Mouse (Mus musculus): Measurements from ENCODE around the gene Hes2.

The Hes2 gene

DNA sequence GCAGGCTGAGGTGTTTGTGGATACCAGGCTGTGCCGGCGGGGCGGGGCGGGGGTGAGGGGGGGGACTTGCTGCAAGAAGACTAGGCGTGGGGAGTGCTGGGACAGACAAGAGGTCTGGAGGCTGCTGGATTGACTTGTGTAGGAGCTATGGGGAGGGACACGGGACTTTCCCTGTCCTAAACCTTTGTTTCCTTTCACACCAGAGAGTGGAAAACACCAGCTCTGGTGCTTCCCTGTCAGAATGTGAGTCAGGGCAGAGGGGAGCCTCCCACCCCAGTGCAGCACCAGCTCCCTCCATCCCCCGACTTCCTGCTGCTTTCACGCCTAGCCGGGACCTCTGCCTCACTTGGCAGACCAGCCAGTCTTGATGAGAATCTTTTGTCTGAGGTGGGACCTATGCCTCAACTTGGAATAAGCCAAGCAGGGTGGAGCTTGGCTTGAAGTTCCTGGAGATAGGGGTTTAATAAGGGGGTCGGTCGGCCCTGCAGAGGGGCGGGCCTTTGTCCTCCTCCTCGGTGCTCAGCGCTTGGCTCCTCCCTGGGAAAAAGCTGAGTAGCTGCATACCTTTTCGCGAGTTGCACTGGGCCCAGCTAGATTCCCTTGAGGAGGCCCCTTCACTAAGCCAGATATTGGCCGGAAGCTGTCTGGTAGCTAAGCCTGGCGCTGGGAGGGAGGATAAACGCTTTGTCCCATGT lies 27.0 kb downstream of the Hes2 start:
- in situ Hi-C loops (cut with MboI; ENCODE audit: low sequenced_read_pairs): no loop called here

DNA sequence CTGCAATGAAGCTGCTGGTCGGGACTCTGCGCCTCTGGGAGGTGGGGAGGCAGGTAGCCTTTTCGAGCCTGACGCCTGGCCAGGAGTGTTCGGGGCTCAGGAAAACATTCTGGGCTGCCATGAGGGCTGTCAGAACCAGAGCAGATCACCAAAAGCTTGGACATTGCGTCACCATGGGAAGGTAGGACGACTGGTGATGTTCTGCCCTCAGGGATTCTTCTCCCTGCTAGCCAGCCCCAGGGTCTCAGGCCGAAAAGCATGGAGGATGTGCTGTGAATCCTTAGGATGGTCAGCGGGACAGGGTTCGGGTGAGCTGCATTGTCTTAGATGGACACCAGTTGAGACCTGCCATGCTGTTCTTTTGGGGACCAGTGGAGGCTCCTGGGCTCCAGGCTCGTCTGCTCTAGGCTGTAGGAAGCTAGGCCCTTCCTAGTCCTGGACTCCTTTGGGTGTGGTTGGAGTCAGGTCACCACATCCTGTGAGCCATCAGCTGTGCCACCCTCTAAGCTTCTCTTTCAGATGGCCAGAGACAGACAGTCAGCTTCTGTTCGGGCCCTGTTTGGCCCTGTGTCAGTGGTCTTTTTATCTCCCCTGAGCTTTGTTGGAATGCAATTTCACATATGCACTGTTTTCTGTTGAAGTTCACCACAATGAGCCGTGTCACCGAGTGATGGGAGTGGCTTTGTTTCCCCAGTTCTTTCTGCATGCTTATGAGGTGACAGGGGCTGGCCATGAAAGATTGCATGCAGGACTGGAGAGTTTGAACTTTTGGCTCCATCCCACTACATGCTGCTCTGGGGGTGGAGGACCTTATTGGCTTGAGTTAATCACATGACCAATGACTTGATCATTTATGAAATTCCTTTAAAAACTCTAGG lies 27.8 kb downstream of the Hes2 start:
- in situ Hi-C loops (cut with MboI; ENCODE audit: low sequenced_read_pairs): no loop called here

DNA sequence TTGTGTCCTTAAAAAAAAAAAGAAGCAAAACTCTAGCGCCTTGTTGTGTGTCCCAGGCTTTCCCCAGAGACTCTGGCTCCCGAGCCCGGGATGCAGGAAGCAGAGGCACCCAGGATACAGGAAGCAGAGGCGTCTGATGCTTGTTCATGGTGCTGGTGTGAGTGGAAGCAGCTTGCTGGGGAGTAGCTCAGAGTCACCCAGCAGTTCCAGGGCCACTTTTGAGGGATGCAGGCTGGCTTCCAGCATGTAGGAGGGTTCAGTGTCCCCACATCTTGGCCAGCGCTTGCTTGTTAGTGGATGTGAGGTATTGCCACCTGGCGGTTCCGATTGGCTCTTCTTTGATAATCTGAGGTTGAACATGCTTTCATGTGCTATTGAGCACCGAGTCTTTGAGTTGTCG lies 28.5 kb downstream of the Hes2 start:
- in situ Hi-C loops (cut with MboI; ENCODE audit: low sequenced_read_pairs): no loop called here

DNA sequence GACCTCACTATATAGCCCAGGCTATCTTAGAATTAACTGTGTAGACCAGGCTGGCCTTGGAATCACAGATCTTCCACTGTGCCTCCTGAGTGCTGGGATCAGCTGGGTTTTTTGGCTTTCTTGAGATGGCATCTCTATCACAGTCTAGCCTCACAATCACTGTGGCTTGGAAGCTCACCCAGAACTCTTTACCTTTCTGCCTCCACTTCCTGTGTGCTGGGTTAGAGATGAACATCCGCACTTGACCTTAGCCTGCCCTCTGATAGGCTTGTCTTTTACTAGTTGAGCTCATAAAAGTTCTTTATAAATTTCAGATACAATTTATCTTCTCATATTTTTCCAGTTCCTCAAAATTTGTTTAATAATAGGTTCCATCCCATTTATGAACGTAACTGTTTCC lies 30.0 kb downstream of the Hes2 start:
- in situ Hi-C loops (cut with MboI; ENCODE audit: low sequenced_read_pairs): no loop called here

DNA sequence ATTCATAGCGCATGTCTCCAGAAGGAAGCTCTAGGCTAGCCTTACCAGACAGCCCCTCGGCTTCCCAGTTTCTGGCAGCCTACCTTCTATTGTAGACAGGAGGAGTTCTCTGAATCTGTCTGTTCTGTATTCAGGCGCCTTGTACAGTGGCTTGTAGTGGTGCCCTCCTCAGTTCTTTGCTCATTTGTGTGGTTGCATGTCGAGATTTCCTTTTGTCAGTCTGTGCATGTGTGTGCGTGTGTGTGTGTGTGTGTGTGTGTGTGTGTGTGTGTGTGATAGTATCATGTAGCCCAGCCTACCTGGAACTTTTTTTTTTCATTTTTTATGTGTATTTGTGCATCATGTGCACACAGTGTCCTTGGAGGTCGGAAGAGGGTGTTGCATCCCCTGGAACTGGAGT lies 30.4 kb downstream of the Hes2 start:
- in situ Hi-C loops (cut with MboI; ENCODE audit: low sequenced_read_pairs): no loop called here

DNA sequence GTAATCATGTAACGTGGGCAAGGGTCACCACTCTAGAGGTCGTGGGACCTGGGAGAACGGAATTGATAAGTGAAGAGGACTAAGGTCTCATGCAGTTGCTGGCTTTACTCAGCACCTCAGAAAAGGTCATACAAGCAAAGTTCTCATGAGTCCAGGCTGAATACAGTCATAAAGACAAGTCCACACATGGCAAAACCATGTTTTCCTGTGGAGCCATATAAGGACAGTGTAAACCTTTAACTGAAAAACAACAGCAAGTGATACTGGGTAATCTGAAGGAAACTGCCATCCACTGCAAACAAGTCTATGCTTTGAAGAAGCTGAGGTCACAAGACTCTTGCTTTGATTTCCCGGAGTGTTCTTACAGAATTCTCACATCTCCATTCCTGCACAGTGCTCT lies 31.0 kb downstream of the Hes2 start:
- in situ Hi-C loops (cut with MboI; ENCODE audit: low sequenced_read_pairs): no loop called here

DNA sequence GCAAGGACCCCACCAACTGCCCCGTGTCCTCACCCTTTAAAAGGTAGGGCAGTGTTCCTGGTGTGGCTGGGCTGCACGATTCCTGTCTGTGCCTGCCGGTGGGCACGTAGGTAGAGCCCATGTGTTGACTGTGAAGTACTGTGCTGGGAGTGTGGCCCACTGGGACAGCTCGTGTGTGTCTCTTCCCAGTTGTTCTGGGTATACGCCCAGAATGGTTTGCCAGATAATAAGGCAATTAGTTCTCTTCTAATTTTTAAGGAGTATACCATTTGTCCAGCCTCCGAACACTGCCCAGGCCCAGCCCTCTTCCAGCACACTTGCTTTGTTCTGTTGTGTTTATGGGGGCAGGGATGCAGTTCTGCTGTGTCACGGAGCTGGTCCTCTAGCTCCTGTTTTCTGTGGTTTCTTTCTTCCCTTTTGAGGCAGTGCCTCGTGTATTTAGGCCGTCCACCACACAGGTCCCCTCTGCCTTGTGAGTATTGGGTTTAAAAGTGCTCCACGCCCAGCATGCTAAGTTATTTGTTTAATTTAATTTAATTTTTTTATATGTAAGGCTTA lies 31.5 kb downstream of the Hes2 start:
- in situ Hi-C loops (cut with MboI; ENCODE audit: low sequenced_read_pairs): no loop called here

DNA sequence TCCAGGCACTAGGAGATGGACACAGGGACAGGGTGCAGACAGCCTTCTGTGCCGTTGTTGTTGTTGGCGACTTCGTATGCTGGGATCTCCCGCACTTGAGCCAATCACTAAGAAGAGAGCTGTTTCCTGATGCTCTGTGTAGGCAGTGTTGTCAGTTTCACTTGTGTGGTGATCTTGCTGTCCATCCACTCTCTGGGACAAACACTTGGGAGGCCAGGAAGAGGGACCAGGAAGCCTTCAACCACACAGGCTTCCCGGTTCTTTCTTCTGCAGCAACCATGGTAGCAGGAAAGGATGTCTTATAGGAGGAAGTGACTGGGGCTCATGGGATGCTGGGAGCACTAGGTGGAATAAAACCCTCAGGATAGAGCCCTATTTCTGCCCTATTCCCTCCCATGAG lies 32.0 kb downstream of the Hes2 start:
- in situ Hi-C loops (cut with MboI; ENCODE audit: low sequenced_read_pairs): no loop called here

DNA sequence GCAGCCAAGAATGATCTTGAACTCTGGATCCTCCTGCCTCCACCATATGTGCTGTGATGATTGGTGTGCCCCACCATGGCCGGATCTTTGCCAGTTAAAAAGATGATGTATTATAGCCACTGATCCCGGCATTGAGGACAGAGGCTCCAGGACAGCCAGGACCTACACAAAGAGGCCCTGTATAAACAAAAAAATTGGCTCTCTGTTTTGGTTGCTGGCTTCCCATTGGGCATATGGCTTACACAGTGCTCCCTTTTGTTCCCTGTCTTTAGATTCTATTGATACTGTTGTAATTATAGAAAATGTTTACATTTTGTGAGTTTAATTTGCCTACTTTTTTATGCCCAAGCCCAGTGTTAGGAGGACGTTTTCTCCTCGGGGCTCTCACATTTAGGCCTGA lies 33.9 kb downstream of the Hes2 start:
- in situ Hi-C loops (cut with MboI; ENCODE audit: low sequenced_read_pairs): no loop called here

DNA sequence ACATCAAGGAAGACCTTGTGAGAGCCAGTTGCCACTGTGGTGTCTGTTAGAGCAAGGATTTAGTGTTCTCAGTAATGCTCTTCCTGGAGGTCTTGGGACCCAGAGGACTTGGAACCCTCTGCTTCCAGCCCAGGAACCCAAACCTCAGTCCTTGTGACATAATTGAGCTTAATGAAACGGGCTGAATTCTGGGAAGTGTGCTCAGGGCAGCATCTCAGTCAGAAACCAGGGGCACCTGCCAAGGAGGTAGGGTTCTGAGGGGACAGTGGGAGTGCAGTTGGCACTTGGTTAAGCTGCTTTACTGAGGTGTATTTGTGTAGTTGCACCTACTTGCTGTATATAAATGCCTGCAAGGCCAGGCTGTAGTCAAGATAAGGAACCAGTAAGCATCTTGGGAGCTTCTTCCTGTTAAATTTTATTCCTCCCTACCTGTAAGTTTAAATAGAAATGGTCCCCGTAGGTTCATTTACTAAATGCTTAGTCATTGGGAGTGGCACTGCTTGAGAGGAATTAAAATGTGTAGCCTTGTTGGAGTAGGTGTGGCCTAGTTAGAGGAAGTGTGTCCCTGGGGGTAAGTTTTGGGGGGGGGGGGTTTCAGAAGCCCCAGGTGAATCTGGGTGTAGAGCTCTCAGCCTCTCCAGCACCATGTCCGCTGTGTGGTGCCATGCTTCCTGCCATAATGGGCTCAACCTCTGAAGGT lies 36.0 kb downstream of the Hes2 start:
- in situ Hi-C loops (cut with MboI; ENCODE audit: low sequenced_read_pairs): no loop called here

DNA sequence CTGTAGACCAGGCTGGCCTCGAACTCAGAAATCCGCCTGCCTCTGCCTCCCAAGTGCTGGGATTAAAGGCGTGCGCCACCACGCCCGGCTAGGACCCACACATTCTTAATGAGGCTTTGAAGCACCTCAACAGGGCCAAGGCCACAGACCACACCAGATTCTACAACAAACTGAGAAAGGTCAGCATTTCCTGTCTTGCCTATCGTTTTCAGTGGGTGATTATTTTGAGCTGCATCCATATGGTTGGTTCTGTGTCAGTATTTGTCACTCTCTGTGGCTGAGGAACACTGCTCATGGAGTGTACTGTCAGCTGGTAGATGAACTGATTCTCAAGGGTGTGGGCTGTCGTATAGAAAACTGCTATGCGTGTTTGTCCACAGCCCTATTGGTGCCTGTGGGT lies 37.6 kb downstream of the Hes2 start:
- in situ Hi-C loops (cut with MboI; ENCODE audit: low sequenced_read_pairs): no loop called here

DNA sequence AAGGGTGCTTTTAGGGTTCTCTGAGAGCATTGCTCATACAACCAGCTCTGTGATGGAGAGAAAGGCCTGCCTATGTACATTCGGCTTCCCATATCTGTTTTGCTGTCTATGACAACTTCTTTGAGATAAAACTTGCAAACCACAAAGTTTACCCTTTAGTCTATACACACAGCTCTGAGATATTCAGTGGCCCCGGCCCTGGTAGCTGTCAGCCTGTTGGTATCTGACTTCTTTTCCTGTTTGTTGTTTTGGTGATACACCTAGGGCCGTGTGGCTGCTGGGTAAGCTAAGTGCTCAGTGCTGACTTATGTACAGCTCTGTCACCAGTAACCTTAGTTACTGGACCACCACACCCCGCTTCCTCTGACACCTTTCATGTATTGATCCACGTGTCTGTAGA lies 38.9 kb downstream of the Hes2 start:
- in situ Hi-C loops (cut with MboI; ENCODE audit: low sequenced_read_pairs): no loop called here

DNA sequence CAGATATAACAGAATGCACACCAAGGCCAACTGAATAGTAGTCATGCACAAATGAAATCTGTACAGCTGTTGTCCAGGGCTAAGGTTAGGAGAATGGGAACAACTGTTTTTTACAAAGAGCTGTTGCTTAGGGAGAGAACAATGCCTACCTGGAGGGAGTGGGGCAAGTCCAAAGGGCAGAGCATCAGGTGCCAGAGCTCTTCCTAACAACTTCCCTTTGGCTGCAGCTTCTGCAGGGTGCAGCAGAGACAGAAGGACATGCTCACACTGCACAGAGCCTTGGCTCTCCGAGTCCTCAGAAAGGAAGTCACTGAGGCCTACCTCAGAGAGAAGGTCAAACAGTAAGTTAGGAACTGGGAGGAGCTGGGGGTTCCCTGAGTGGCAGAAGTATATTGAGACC lies 41.0 kb downstream of the Hes2 start:
- in situ Hi-C loops (cut with MboI; ENCODE audit: low sequenced_read_pairs): loop anchor here (25.0 kb wide), 1 partner anchor 238 kb away; no protein-coding TSS in a partner anchor

DNA sequence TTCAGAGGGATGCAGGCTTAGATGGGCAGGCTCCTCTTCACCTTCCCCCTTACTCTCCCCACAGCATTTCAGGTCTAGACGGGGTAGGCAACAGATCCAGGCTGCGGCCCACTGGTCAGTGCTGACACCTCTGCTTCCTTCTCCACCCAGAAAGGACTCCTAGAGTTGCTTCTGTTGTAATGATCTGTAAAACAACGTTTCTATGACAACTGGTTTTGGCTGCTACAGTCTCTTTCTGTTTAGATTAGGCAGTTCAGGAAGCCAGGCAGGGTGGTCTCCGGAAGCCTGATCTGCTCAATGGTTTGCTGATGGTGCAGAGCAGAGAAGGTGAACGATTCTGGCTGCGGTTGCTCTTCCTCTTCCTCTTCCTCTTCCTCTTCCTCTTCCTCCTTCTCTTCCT lies 42.8 kb downstream of the Hes2 start:
- in situ Hi-C loops (cut with MboI; ENCODE audit: low sequenced_read_pairs): loop anchor here (25.0 kb wide), 1 partner anchor 236 kb away; no protein-coding TSS in a partner anchor

DNA sequence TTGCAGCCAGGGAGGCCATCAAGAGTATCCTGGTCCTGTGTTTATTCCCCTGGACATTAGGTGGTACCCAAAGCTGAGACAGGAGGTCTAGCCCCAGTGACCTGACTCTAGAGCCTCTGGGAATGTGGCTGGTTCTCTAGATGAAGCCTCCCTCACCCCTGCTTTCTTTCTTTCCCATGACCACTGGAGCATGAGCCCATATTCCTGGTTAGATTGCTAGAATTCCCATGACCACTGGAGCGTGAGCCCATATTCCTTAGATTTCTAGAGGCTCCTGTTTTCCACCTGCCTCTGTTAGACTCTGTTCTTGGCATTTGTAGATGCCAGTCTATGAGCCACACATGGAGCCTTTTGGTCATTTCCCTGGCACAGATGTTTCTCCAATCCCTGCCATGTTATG lies 43.8 kb downstream of the Hes2 start:
- in situ Hi-C loops (cut with MboI; ENCODE audit: low sequenced_read_pairs): loop anchor here (25.0 kb wide), 1 partner anchor 235 kb away; no protein-coding TSS in a partner anchor

DNA sequence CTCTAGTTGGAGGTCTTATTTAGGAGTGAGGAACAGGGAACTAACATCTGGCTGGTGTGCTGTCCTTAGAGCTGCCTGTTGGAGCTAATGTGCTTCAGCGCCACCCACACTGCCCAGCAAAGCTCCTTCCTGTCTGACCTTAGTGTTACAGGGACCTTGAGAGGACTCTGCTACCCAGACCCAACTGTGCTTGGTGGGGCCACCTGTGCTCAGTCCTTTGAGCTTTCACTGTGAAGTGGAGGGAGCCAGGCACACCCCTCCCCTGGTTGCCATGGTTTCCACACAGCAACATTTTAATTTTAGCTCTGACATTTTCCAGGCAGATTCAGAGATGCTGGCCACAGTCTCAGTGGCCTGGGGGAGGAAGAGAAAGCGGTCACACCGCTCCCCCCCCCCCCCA lies 44.2 kb downstream of the Hes2 start:
- in situ Hi-C loops (cut with MboI; ENCODE audit: low sequenced_read_pairs): loop anchor here (25.0 kb wide), 1 partner anchor 234 kb away; no protein-coding TSS in a partner anchor

DNA sequence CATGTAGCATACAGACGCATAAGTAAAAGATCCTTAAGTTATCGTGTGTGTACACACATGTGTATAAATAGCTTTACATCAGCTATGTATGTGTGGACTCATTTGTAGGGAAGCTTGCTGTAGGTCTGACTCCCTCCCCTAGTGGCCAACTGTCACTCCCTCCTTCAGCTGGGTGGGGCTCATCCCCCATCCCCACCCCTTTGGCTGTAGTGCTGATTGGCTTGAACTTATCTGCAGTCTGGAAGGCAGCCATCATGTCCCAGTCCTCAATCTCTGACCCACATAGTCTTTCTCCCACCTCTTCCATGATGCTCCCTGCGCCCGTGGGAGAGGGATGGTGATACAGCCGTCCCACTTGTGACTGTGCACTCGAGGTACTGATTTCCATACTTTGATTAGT lies 46.0 kb downstream of the Hes2 start:
- in situ Hi-C loops (cut with MboI; ENCODE audit: low sequenced_read_pairs): loop anchor here (25.0 kb wide), 1 partner anchor 233 kb away; no protein-coding TSS in a partner anchor

DNA sequence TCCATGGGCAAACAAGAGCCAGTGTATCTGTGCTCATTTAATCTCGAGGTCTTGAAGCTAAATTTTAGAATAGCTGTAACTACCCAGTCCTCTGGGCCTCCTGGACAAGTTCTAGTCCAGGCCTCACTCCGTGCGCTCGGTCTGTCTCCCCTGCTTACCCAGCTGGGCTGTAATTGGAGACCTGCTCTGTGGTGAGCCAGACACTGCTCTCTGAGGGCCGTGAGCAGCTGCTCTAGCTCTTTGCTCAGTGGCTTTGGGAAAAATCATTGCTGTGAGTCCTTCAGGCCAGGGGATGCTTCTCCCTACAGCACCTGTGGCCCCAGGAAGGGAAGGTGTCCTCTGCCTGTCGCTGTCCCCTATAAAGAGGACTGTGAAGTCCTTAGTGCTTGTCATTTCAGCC lies 47.5 kb downstream of the Hes2 start:
- in situ Hi-C loops (cut with MboI; ENCODE audit: low sequenced_read_pairs): loop anchor here (25.0 kb wide), 1 partner anchor 231 kb away; no protein-coding TSS in a partner anchor

DNA sequence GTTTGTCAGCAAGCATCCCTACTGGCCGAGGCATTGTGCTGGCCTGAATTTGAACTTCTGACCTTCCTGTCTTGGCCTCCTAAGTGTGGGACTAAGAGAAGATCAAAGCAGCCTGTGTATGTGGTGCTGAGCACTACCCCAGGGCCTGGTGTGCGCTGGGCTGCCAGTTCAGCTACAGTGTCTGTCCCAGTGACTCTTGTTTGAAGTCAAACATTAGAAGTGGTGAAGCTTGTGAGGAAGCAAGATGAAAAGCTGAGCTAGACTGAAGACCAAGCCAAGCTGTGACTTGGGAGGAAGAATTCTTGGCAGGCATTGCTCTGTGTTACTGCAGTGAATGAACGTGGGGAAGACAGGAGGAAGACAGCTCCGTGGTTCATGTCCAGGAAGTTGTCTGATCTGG lies 51.0 kb downstream of the Hes2 start:
- in situ Hi-C loops (cut with MboI; ENCODE audit: low sequenced_read_pairs): loop anchor here (5.0 to 25.0 kb wide), 2 partner anchors 37 to 228 kb away; no protein-coding TSS in a partner anchor

All from CH12F3 (cell line).